ENCODE assay signal across 14 mouse cellular contexts in genomic region chr2:51880143-51880542, GRCm38 (mm10).
"Had no signal": no experiment of that assay in that cellular context is flagged by ENCODE, and none has a peak within 500 bp of the region (broad histone marks: within the 10 kb centered on the region; RNA-seq: fewer than 3 reads in every experiment).

No protein-coding gene starts in this region.

- H3K4me1 ChIP-seq: limb, embryonic 13.5 days; liver, embryonic 12.5 days; midbrain, embryonic 10.5 days; neural tube, embryonic 13.5 days had no signal

- H3K27me3 ChIP-seq: limb, embryonic 13.5 days; liver, embryonic 12.5 days; neural tube, embryonic 13.5 days had no signal

- H3K36me3 ChIP-seq: limb, embryonic 13.5 days; liver, embryonic 12.5 days; midbrain, embryonic 10.5 days; neural tube, embryonic 13.5 days had no signal

- ATAC-seq: liver, embryonic 12.5 days had no signal

- H3K9ac ChIP-seq: limb, embryonic 13.5 days; liver, embryonic 12.5 days; lung, embryonic 14.5 days; neural tube, embryonic 13.5 days had no signal

- H3K4me3 ChIP-seq: limb, embryonic 13.5 days; liver, embryonic 12.5 days; midbrain, embryonic 10.5 days; neural tube, embryonic 13.5 days had no signal

- H3K4me2 ChIP-seq: limb, embryonic 13.5 days; liver, embryonic 12.5 days; lung, embryonic 14.5 days; neural tube, embryonic 13.5 days had no signal

- H3K9me3 ChIP-seq: limb, embryonic 13.5 days; liver, embryonic 12.5 days; midbrain, embryonic 10.5 days; neural tube, embryonic 13.5 days had no signal

- DNase-seq: kidney, postnatal 14 days; left cerebral cortex, postnatal 4 days; lung, embryonic 14.5 days; lung, postnatal 10 days; lung, postnatal 4 days; midbrain, embryonic 14.5 days; retina, postnatal 1 day; right cerebral cortex, postnatal 25 days; thymus, postnatal 4 days had no signal

- H3K27ac ChIP-seq: limb, embryonic 13.5 days; liver, embryonic 12.5 days; midbrain, embryonic 10.5 days; neural tube, embryonic 13.5 days; stomach, postnatal 0 days had no signal
